Mouse (Mus musculus) heart, adult 8-10 months (tissue): Measurements from ENCODE around the gene Hist3h2ba. TPM values are rescaled to one million over a fixed set of nuclear protein-coding genes. Genes with fewer than 3 reads are reported as not detected.

Experiments used
- DNase-seq: peaks from one replicate; pipeline ENCODE4 v3.0.0; 2022; ENCODE audit warnings: low spot score
- total RNA-seq, 4 experiments: library from RNA; stranded (reverse); gene quantifications; 2 replicates each; pipeline ENCODE4 v1.2.4; 2022

The Hist3h2ba gene
- 1 to 10 TPM in 3 of 4 experiments, not detected in 1; 1.3 to 1.4 (median 1.3) TPM for total RNA-seq

DNA sequence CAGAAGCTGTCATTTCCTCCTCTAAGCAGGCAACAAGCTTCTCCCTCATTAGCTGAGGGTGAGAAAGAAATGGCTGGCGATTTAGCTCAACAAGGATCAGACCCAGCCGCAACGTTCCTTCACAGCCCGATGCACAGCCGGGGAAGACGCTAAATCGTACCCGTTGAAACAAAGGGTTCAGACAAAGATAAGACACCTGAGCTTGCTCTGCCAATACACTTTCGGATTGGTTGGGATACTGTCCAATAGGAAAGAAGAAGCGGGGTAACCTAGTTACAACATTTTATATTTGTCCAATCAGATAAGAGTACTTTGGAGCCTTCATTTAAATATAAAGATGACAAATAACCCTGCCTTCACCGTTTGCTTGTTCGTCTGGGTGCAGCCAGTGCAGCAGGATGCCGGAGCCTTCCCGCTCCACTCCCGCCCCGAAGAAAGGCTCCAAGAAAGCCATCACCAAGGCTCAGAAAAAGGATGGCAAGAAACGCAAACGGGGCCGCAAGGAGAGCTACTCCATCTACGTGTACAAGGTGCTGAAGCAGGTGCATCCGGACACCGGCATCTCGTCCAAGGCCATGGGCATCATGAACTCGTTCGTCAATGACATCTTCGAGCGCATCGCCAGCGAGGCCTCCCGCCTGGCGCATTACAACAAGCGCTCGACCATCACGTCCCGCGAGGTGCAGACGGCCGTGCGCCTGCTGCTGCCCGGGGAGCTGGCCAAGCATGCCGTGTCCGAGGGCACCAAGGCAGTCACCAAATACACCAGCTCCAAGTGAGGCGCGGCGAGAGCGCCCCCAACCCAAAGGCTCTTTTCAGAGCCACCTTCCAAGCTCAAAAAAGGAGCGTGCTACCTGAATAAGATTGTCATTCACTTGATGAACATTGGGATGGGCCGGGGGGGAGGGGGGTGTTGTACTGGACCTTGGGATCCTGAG is at the start of gene Hist3h2ba:
Gene Hist3h2ba (plus strand): TSS at position 379 of the 938 bp plus-strand sequence.
- DNase-seq, result peak; percentile 82

DNA sequence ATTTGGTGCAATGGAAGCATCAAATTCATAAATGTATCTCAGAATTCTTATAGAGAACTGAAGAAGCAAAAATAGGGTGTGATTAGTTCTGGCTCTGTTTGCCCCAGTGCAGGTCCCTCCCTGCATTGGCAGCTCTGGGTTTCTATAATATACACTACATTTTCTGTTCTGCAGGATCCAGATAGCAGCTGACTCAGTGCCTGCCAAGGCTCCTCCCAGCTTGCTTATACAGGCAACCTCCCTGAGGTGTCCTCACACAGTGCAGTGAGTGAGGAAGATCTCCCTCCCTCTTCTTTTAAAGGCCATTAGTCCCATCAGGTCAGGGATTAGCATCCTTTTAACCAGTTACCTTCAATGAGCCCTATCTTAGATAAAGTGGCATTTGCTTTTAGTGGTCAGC is 47.6 kb upstream of the Hist3h2ba start:
- no peak for DNase-seq

- peak; percentile 98 for DNase-seq
These were observed 45.0 kb upstream of the Hist3h2ba start, which contains the start of gene Zfp39 for GRCm38 (mm10) chr11:58903511-58904409. Gene Zfp39, minus strand, starts transcription at chr11:58904225.

DNA sequence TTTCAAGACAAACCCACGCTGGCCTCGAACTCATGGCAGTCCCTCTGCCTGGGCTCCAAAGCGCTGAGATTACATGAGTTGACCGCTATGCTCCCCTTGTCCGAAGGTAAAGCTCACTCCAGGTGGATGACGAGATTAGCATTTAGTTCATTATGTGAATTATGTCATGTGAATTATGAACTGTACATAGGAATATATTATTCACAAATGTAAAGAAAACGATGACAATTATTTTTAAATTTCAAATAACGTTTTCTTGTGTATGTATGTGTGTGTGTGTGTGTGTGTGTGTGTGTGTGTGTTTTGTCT is 44.4 kb upstream of the Hist3h2ba start:
- DNase-seq, result no peak

DNA sequence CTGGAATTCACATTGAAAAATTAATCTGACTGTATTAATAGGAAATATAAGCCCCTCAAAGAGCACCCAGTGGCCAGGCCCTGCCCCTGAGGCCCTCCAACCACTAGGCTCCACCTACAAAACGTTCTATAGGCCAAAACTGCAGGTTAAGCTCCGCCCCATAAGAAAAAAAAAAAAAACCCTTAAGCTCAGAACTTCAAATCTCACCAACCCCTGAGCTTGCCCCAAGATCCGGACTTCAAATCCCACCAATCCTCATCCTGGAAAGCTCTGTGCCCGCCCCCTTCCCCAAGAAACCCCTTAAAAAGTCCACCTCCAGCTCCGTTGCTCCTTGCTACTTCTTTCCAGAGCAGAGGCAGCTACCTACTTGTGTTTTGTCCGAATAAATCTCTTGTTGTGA is 43.9 kb upstream of the Hist3h2ba start:
- no peak for DNase-seq

DNA sequence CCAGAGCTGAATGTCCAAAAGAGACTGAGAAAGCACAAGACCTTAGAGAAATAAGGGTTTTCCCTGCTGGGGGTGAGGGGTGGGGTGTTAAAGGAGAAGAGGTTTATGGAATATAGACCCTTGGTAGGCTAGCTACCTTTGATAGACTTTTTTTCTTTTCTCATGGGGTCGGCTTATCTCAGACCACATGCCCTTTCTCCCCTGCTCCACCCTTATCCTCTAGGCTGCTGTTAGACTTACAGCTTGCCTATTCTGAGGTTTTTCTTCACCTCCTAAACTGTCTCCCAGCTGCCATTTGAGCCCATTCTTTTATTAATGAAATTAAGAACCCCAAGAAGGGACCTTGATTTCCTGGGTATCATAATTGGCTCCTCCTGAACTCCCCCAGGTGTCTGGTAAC is 34.9 kb upstream of the Hist3h2ba start:
- DNase-seq, result no peak

- DNase-seq, result no peak
These were observed 34.2 kb upstream of the Hist3h2ba start for GRCm38 (mm10) chr11:58914461-58915028.

- no peak for DNase-seq
These were observed 31.6 kb upstream of the Hist3h2ba start for GRCm38 (mm10) chr11:58916879-58917744.

- DNase-seq, result no peak
These were observed 30.9 kb upstream of the Hist3h2ba start, which contains the start of gene Btnl10 for GRCm38 (mm10) chr11:58917745-58918366. Gene Btnl10, plus strand, starts transcription at chr11:58917908.

- no peak for DNase-seq
These were observed 30.0 kb upstream of the Hist3h2ba start for GRCm38 (mm10) chr11:58918759-58919158.

DNA sequence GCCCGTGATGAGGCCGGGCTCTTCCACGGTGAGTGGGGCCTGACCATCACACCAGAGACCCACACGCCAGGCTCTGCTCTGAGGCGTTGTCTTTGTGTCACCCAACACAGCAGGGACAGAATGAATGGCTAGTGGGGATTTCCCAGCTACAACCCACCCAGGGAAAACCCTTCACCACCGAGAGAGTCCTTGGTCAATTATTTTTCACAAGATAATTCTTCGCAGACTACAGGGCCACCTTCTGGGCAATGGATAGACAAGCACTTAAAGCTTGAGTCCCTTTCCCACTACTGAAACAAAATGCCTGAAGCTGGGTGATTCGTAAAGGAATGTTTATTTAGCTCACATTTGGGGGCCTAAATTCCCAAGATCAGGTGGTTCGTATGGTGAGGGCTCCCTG is 26.3 kb upstream of the Hist3h2ba start:
- DNase-seq, result no peak

DNA sequence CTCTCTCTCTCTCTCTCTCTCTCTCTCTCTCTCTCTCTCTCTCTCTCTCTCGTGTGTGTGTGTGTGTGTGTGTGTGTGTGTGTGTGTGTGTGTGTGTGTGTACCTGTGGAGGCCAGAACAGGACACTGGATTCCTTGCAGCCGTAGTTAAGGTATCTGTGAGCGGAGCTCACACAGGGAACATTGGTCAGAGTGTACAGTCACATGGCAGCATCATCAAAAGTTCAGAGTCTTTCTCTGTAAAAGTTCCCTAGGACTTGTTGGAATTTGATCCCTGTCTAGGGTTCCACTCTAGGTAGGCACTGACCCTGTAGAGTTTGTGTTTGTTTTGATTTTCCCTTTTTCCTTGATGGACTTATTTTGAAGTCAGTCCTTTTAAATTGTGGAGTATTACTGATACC is 22.1 kb upstream of the Hist3h2ba start:
- no peak for DNase-seq

DNA sequence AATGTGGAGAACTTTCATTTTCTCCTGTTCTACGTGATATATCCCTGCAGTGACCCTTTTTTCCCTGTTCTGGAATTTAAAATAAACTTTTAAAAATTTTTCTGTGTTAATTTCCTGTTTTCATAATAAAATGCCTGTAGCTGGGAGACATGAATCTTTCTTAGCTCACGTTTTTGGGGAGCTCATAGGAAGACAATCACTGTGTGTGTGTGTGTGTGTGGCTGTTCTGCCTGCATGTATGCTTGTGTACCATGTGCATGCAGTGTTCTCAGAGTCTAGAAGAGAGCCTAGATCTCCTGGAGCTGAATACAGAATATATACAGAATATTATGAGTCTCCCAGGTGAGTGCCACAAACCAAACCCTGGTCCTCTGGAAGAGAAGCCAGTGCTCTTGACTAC is 21.7 kb upstream of the Hist3h2ba start:
- no peak for DNase-seq

DNA sequence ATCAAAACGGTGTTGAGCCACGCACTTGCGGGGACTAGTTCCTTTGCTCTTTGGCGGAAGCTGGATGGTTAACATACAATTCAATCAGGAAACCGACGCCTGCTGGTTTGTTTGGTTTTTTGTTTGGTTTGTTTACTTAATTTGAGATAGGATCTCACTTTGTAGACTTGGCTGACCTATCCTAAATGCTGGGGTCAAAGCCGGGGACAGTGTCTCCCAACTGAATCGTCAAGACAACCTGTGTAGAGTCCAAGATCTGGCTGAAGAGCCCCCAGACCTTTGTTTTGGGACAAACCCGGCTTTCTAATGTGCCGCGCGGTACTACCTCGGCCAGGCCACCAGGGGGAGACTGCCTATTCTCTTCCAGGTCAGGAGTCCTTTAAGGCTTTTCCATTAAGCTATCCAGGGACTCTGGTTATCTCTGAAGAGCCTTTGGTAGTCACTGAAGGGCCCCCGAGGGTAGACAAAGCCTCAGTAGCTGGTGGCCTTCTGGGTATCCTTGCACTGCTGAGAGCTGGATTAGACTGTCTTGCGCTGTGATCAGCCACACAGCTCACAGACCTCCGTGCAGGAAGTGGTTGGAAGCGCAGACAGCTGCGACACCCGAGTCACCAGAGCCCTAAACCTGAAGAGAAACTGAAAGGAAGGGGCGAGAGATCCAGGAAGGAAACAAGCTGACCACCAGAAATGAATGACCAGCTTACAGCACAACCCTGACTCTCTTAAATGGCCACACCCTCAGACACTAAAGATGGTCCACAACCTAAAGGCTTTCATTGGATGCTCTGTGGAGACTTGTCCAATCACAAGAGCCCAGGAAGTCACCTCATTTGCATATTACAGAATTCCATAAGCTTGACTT is 20.7 kb upstream of the Hist3h2ba start:
- peak; percentile 64 for DNase-seq

DNA sequence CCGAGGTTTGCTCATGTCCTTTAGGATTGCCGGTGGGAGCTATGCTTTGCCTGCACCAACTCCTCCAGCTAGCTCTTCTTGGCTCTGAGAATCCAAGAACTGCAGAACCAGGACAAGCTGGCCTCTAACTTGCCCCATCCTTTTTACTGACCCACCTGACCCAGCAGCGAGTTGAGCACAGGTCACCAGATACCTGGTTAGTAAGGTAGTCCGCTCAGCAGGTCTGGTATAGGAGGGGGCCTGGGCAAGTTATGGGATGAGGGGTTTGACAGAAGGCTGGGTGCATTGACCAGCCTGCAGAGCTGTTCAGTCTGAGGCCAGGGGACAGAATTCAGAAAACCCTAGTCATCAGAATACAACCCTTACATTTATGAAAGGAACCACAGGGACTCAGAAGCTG is 19.7 kb upstream of the Hist3h2ba start:
- DNase-seq, result no peak

DNA sequence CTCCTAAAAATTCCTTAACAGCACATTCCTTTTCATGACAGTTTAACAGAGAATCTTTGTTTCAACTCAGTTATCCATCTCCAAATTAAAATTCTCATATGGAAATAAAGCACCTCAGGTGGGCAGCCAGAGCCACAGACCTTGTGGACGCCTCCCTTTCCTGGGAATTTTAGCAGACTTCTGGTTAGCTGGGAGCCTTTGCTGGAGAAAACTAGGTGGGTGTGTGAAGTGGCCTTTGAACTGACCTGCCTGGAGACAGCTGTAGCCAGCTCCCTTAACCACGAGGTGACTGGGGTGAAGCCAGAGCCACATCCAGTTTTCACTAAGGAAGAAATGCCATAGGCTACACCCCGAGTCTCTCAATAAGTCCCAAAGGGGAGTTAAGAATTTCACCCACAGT is 19.1 kb upstream of the Hist3h2ba start:
- DNase-seq, result no peak

- DNase-seq, result no peak
These were observed 18.5 kb upstream of the Hist3h2ba start for GRCm38 (mm10) chr11:58930254-58930653.

GRCm38 (mm10) chr11:58931576-58931975 is 17.1 kb upstream of the Hist3h2ba start:
- DNase-seq, result no peak

GRCm38 (mm10) chr11:58937909-58938308 is 10.8 kb upstream of the Hist3h2ba start:
- DNase-seq, result no peak
